Mouse (Mus musculus) liver, embryonic 14.5 days (tissue): ENCODE results near the gene Lypla2. TPM values are rescaled to one million over a fixed set of nuclear protein-coding genes. Genes with fewer than 3 reads are reported as not detected.
A peak's percentile ranks its signal among the peaks of the same experiment; 100 is the strongest.

Source experiments
- ATAC-seq: fragments of 200-750 bp; cut with Nextera tagmentation; 2 replicates; pipeline ENCODE4 v1.8.0; 2017; ENCODE audit warnings: moderate number of reproducible peaks, mild to moderate bottlenecking, moderate library complexity; ENCODE audit not compliant: insufficient read depth
- DNase-seq, 3 experiments: peaks; one replicate each; pipeline ENCODE4 v3.0.0-alpha.2; 2012 to 2013; ENCODE audit warnings: low read depth in 3 of 3, low spot score in 3 of 3
- H3K27ac ChIP-seq: fragments of 300-500 bp; sonication (generic); 2 replicates; pipeline ENCODE4 v1.5.1; 2014; ENCODE audit warnings: moderate library complexity, mild to moderate bottlenecking, control low read depth, inconsistent platforms
- H3K27me3 ChIP-seq: fragments of 300-500 bp; sonication (generic); 2 replicates; pipeline ENCODE4 v1.6.1; 2014; ENCODE audit warnings: mild to moderate bottlenecking, low read length, moderate library complexity; ENCODE audit not compliant: control insufficient read depth, insufficient read depth
- H3K36me3 ChIP-seq: fragments of 300-500 bp; sonication (generic); replicated peaks from 2 replicates; pipeline ENCODE4 v1.6.1; 2014; ENCODE audit warnings: low read depth; ENCODE audit not compliant: control insufficient read depth, insufficient read depth
- H3K4me1 ChIP-seq, 2 experiments: fragments of 200-500 bp in 1 of 2; fragments of 300-500 bp in 1 of 2; sonication (generic) in 1 of 2; replicated peaks; 2 replicates each; pipeline ENCODE4 v1.6.1; 2012 to 2014; ENCODE audit warnings: antibody characterized with exemption in 1 of 2, inconsistent platforms in 1 of 2, low read length in 1 of 2; ENCODE audit not compliant: control insufficient read depth in 2 of 2, insufficient read depth in 2 of 2
- H3K4me2 ChIP-seq: fragments of 300-500 bp; sonication (generic); 2 replicates; pipeline ENCODE4 v1.6.1; 2014; ENCODE audit warnings: low read depth, mild to moderate bottlenecking, control low read depth, moderate library complexity
- H3K4me3 ChIP-seq, 2 experiments: fragments of 200-500 bp in 1 of 2; fragments of 300-500 bp in 1 of 2; sonication (generic) in 1 of 2; 2 replicates each; pipeline ENCODE4 v1.5.1; 2012 to 2014; ENCODE audit warnings: low read depth in 2 of 2, low read length in 2 of 2, mild to moderate bottlenecking in 2 of 2, control low read depth in 1 of 2, inconsistent platforms in 1 of 2, moderate library complexity in 1 of 2; ENCODE audit not compliant: insufficient read depth in 1 of 2
- H3K9ac ChIP-seq: fragments of 300-500 bp; sonication (generic); replicated peaks from 2 replicates; pipeline ENCODE4 v1.6.1; 2014; ENCODE audit warnings: mild to moderate bottlenecking, control low read depth, moderate library complexity
- H3K9me3 ChIP-seq: fragments of 300-500 bp; sonication (generic); 2 replicates; pipeline ENCODE4 v1.6.1; 2016; ENCODE audit warnings: low read length, mixed read lengths; ENCODE audit not compliant: control insufficient read depth
- CTCF ChIP-seq: IDR thresholded peaks from 2 replicates; pipeline ENCODE4 v1.5.1; 2016; ENCODE audit warnings: antibody characterized with exemption, low read depth, control low read depth
- EP300 ChIP-seq: IDR thresholded peaks from 2 replicates; pipeline ENCODE4 v1.6.1; 2016; ENCODE audit warnings: antibody characterized with exemption, low read depth
- WGBS: fragments of 180-500 bp; shearing (Covaris S2); extraction: QIAGEN DNeasy Blood & Tissue Kit; methylation state at CpG from one replicate; pipeline ENCODE4 v1.1.7; 2014; ENCODE audit not compliant: insufficient replicate concordance; 5-methylcytosine and 5-hydroxymethylcytosine counted together
- polyA plus RNA-seq, 2 experiments: library from polyadenylated mRNA; depleted of rRNA in 1 of 2; stranded (reverse) in 1 of 2; unstranded in 1 of 2; fragments of >200 nt; fragmentation: Nextera tagmentation in 1 of 2; extraction: Ambion mirVana in 1 of 2; gene quantifications; 2 replicates each; pipeline versions ENCODE4 v1.2.1 to v1.2.3; 2012 to 2014

The Lypla2 gene
- polyA plus RNA-seq, 2 experiments, result 26.5 to 30.6 TPM

DNA sequence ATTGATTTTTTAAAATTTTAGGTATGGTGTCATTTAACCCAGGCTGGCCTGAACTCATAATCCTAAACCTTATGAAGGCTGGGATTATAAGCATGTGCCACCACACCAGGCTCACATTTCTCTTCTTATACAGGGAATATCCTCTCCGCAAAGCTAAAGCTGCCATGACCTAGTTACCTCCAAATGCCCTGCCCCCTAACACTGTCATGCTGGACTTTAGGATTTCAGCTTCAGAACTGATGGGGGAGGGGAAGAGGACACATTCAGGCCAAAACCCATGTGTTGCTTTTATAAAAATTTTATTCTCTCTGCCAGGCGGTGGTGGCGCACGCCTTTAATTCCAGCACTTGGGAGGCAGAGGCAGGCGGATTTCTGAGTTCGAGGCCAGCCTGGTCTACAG, 21.5 kb upstream of the Lypla2 start:
- H3K9ac ChIP-seq, result no peak overlapping the region
- DNase-seq, result no peak
- H3K4me1 ChIP-seq, result peaks cover 0 to 6% of the 10 kb centered on the region in 2 experiments; a peak in 2 of 4 replicates
- 86% methylated on average over 6 of the region's 6 CpGs for WGBS
- no peak for TF ChIP-seq CTCF
- TF ChIP-seq EP300, result no peak
- H3K4me3 ChIP-seq, result no peak overlapping the region
- no peak overlapping the region for H3K4me2 ChIP-seq
- no peaks in the 10 kb centered on the region; the same call in 1 of the 2 replicates for H3K9me3 ChIP-seq
- no peak for ATAC-seq
- no peaks in the 10 kb centered on the region for H3K36me3 ChIP-seq
- no peaks in the 10 kb centered on the region for H3K27me3 ChIP-seq
- no peak overlapping the region for H3K27ac ChIP-seq

DNA sequence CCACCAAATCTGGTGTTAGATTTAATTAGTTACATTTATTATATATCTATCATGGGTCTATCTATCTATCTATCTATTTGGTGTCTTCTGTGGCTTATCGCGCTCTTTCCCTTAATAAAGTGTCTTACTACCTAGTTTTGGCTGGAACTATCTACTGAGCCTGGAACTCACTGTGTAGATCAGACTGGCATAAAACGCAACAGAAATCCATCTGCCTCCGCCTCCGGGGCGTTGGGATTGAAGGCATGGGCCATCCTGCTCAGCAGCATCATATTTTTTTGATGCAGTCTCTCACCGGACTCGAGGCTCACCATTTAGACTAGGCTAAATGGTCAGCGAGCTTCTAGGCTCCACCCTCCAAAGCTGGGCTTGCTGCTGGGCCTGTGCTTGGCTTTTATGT, 15.3 kb upstream of the Lypla2 start:
- Histone ChIP-seq H3K9me3 (no peaks in the 10 kb centered on the region), H3K4me3 (peak overlapping the region; percentile 89 to 99; a peak in 3 of 4 replicates), H3K27me3 (no peaks in the 10 kb centered on the region), H3K36me3 (peaks cover 20% of the 10 kb centered on the region), H3K27ac (peak overlapping the region; percentile 90), H3K4me2 (peak overlapping the region; percentile 91), H3K9ac (peak overlapping the region; percentile 100), H3K4me1 (peaks cover 24 to 26% of the 10 kb centered on the region in 2 experiments)
- 64% methylated on average over 9 of the region's 9 CpGs for WGBS
- no peak for ATAC-seq
- TF ChIP-seq EP300 (no peak), CTCF (no peak)
- no peak for DNase-seq

DNA sequence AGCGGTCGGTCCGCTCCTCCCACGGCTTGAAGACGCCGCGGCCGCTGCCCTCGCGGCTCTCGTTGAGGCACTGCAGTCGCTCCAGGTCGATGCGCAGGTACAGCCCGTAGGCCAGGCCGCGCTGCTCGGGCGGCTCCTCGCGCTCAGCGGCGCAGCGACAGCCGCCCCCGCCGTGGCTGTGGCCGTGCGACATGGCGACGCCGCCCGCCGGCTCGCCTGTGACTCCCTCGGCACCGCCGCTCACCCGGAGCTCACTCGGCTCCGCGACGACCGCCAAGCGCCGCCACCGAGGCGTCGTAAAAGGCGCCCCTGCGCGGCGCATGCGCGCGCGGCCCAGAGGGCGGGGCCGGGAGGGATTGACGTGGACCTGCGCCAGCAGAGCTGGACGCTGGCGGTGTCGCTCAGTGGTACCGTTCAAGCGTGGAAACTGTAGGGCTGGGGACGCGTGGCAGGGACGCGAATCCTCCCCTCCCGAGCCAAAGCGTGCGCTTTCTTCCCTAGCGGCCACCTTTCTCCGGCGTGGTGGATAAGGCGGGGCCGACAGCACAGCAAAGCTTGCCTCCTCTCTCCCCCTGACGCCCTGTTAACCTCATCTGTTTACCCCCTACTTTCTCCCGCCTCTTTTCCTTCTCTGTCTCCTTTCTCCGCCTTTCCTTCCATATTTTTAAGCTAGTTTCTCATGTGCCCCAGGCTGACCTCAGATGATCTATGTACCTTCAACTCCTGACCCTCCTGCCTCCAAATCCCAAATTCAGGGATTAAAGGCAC, 14.7 kb upstream of the Lypla2 start, which contains the start of gene Pithd1:
Pithd1 (minus strand) TSS at position 322 of the 768 bp plus-strand sequence.
- no peak for TF ChIP-seq EP300
- no peak for TF ChIP-seq CTCF
- Histone ChIP-seq H3K4me1 (peaks cover 24 to 26% of the 10 kb centered on the region in 2 experiments), H3K4me2 (peak within 1 kb of the TSS; percentile 91), H3K27me3 (no peaks in the 10 kb centered on the region), H3K36me3 (peaks cover 26% of the 10 kb centered on the region), H3K9ac (peak within 1 kb of the TSS; percentile 100), H3K4me3 (peak within 1 kb of the TSS; percentile 89 to 99), H3K27ac (peak within 1 kb of the TSS; percentile 90), H3K9me3 (no peaks in the 10 kb centered on the region)
- under 1% methylated on average over 77 of the region's 81 CpGs for WGBS
- peak; percentile 86 to 89 (median 88) for DNase-seq
- peak; percentile 84 for ATAC-seq

- ATAC-seq, result 0 out of 2 replicates have a peak, but pooled peaks have one; percentile 5
- peaks cover 24 to 26% of the 10 kb centered on the region in 2 experiments for H3K4me1 ChIP-seq
These were observed 14.0 kb upstream of the Lypla2 start for GRCm38 (mm10) chr4:135986301-135986942.

DNA sequence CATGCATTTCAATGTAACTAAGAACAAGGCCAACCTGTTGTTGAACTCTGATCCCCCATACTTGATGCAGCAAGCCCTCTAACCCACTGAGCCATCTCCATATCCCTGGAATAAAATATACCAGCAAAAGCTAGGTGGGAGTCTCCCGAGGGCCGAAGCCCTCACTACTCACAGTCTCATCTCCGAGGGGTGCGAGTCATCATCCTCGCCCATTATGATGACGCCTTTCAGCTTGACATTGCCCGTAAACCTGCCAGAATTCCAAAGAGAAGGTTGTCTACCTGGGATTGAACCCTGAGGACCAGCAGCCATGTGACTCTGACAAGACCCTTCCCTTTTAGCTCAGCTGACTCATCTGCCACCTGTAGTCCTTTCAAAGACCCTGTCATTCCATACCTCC, 13.3 kb upstream of the Lypla2 start:
- DNase-seq (no peak), ATAC-seq (no peak)
- TF ChIP-seq EP300 (no peak), CTCF (no peak)
- Histone ChIP-seq H3K27ac (peak overlapping the region; percentile 90), H3K4me2 (peak overlapping the region; percentile 91), H3K9me3 (no peaks in the 10 kb centered on the region), H3K36me3 (peaks cover 37% of the 10 kb centered on the region), H3K4me1 (peaks cover 22 to 26% of the 10 kb centered on the region in 2 experiments), H3K4me3 (peak overlapping the region; percentile 89 to 99), H3K9ac (peak overlapping the region; percentile 100), H3K27me3 (no peaks in the 10 kb centered on the region)
- 79% methylated on average over 7 of the region's 7 CpGs for WGBS

More at GRCm38 (mm10) chr4:135986301-135986942, 14.0 kb upstream of the Lypla2 start:
- no peaks in the 10 kb centered on the region for H3K27me3 ChIP-seq
- H3K9me3 ChIP-seq, result no peaks in the 10 kb centered on the region
- peak overlapping the region; percentile 100 for H3K9ac ChIP-seq
- no peak for DNase-seq
- peak overlapping the region; percentile 90 for H3K27ac ChIP-seq
- H3K36me3 ChIP-seq, result peaks cover 33% of the 10 kb centered on the region
- WGBS, result 8% methylated on average over 23 of the region's 23 CpGs
- TF ChIP-seq EP300 (no peak), CTCF (no peak)
- H3K4me2 ChIP-seq, result peak overlapping the region; percentile 91
- H3K4me3 ChIP-seq, result peak overlapping the region; percentile 89 to 99
